Mouse (Mus musculus): ENCODE results near the gene Ccdc57. TPM values are rescaled to one million over a fixed set of nuclear protein-coding genes. Genes with fewer than 3 reads are reported as not detected.

The Ccdc57 gene
- polyA plus RNA-seq, 1 experiment from 2014 or later, result 9.2 TPM

GRCm38 (mm10) chr11:120823956-120824786 lies 108.5 kb downstream of the Ccdc57 start, which contains the start of gene Fasn:
TSS of gene Fasn (minus strand) at chr11:120824547.
- Histone ChIP-seq H3K27me3 (ENCODE audit: control insufficient read depth, insufficient read depth, low read length) (no peaks in the 10 kb centered on the region), H3K4me2 (replicated peaks; ENCODE audit: low read depth, low read length) (peak within 1 kb of the TSS; percentile 96), H3K4me1 (ENCODE audit: control insufficient read depth, insufficient read depth, low read length) (peaks cover 14% of the 10 kb centered on the region), H3K27ac (ENCODE audit: low read depth, low read length) (peak within 1 kb of the TSS; percentile 98), H3K9me3 (ENCODE audit: control insufficient read depth, low read length) (no peaks in the 10 kb centered on the region), H3K36me3 (ENCODE audit: control insufficient read depth, insufficient read depth, low read length) (peaks cover 27% of the 10 kb centered on the region), H3K9ac (ENCODE audit: low read depth, low read length) (peak within 1 kb of the TSS; percentile 93), H3K4me3 (ENCODE audit: low read length) (peak within 1 kb of the TSS; percentile 89)
- peak; percentile 91 for ATAC-seq (ENCODE audit: low FRiP score, low TSS enrichment)
- under 1% methylated on average over 67 of the region's 109 CpGs for WGBS

GRCm38 (mm10) chr11:120823551-120823947 lies 109.1 kb downstream of the Ccdc57 start:
- no peaks in the 10 kb centered on the region for H3K9me3 ChIP-seq (ENCODE audit: control insufficient read depth, low read length)
- no peaks in the 10 kb centered on the region for H3K27me3 ChIP-seq (ENCODE audit: control insufficient read depth, insufficient read depth, low read length)
- H3K4me2 ChIP-seq (replicated peaks; ENCODE audit: low read depth, low read length), result peak overlapping the region; percentile 96
- H3K9ac ChIP-seq (ENCODE audit: low read depth, low read length), result peak overlapping the region; percentile 93
- ATAC-seq (ENCODE audit: low FRiP score, low TSS enrichment), result peak; percentile 37
- H3K36me3 ChIP-seq (ENCODE audit: control insufficient read depth, insufficient read depth, low read length), result peaks cover 33% of the 10 kb centered on the region
- peaks cover 14% of the 10 kb centered on the region for H3K4me1 ChIP-seq (ENCODE audit: control insufficient read depth, insufficient read depth, low read length)
- H3K27ac ChIP-seq (ENCODE audit: low read depth, low read length), result peak overlapping the region; percentile 98
- H3K4me3 ChIP-seq (ENCODE audit: low read length), result peak overlapping the region; percentile 89
- WGBS, result under 1% methylated on average over 40 of the region's 40 CpGs

GRCm38 (mm10) chr11:120822831-120823550 lies 109.7 kb downstream of the Ccdc57 start:
- peak overlapping the region; percentile 96 for H3K4me2 ChIP-seq (replicated peaks; ENCODE audit: low read depth, low read length)
- WGBS, result under 1% methylated on average over 14 of the region's 14 CpGs
- peak overlapping the region; percentile 93 for H3K9ac ChIP-seq (ENCODE audit: low read depth, low read length)
- H3K36me3 ChIP-seq (ENCODE audit: control insufficient read depth, insufficient read depth, low read length), result peaks cover 39% of the 10 kb centered on the region
- no peaks in the 10 kb centered on the region for H3K9me3 ChIP-seq (ENCODE audit: control insufficient read depth, low read length)
- H3K27ac ChIP-seq (ENCODE audit: low read depth, low read length), result peak overlapping the region; percentile 98
- H3K27me3 ChIP-seq (ENCODE audit: control insufficient read depth, insufficient read depth, low read length), result no peaks in the 10 kb centered on the region
- no peak for ATAC-seq (ENCODE audit: low FRiP score, low TSS enrichment)
- peak overlapping the region; percentile 89 for H3K4me3 ChIP-seq (ENCODE audit: low read length)
- H3K4me1 ChIP-seq (ENCODE audit: control insufficient read depth, insufficient read depth, low read length), result peaks cover 14% of the 10 kb centered on the region

GRCm38 (mm10) chr11:120822321-120822720 lies 110.4 kb downstream of the Ccdc57 start:
- Histone ChIP-seq H3K4me1 (ENCODE audit: control insufficient read depth, insufficient read depth, low read length) (peaks cover 14% of the 10 kb centered on the region), H3K27ac (ENCODE audit: low read depth, low read length) (no peak overlapping the region), H3K9me3 (ENCODE audit: control insufficient read depth, low read length) (no peaks in the 10 kb centered on the region), H3K27me3 (ENCODE audit: control insufficient read depth, insufficient read depth, low read length) (no peaks in the 10 kb centered on the region), H3K4me2 (replicated peaks; ENCODE audit: low read depth, low read length) (peak overlapping the region; percentile 96), H3K4me3 (ENCODE audit: low read length) (peak overlapping the region; percentile 89), H3K9ac (ENCODE audit: low read depth, low read length) (peak overlapping the region; percentile 93), H3K36me3 (ENCODE audit: control insufficient read depth, insufficient read depth, low read length) (peaks cover 46% of the 10 kb centered on the region)
- 43% methylated on average over 4 of the region's 4 CpGs for WGBS
- ATAC-seq (ENCODE audit: low FRiP score, low TSS enrichment), result no peak

- no peaks in the 10 kb centered on the region for H3K9me3 ChIP-seq (ENCODE audit: control insufficient read depth, low read length)
- peaks cover 14% of the 10 kb centered on the region for H3K4me1 ChIP-seq (ENCODE audit: control insufficient read depth, insufficient read depth, low read length)
- H3K9ac ChIP-seq (ENCODE audit: low read depth, low read length), result no peak overlapping the region
- no peaks in the 10 kb centered on the region for H3K27me3 ChIP-seq (ENCODE audit: control insufficient read depth, insufficient read depth, low read length)
- H3K27ac ChIP-seq (ENCODE audit: low read depth, low read length), result no peak overlapping the region
- peak overlapping the region; percentile 89; the same call in 1 of the 2 replicates for H3K4me3 ChIP-seq (ENCODE audit: low read length)
- WGBS, result 86% methylated on average over 14 of the region's 14 CpGs
- no peak for ATAC-seq (ENCODE audit: low FRiP score, low TSS enrichment)
- H3K36me3 ChIP-seq (ENCODE audit: control insufficient read depth, insufficient read depth, low read length), result peaks cover 56% of the 10 kb centered on the region
- H3K4me2 ChIP-seq (replicated peaks; ENCODE audit: low read depth, low read length), result peak overlapping the region; percentile 96; the same call in 1 of the 2 replicates
Observed at GRCm38 (mm10) chr11:120821076-120821922, 111.4 kb downstream of the Ccdc57 start.

- H3K9me3 ChIP-seq (ENCODE audit: control insufficient read depth, low read length), result no peaks in the 10 kb centered on the region
- no peak for ATAC-seq (ENCODE audit: low FRiP score, low TSS enrichment)
- no peak overlapping the region for H3K4me2 ChIP-seq (replicated peaks; ENCODE audit: low read depth, low read length)
- H3K36me3 ChIP-seq (ENCODE audit: control insufficient read depth, insufficient read depth, low read length), result peaks cover 64% of the 10 kb centered on the region
- no peak overlapping the region for H3K9ac ChIP-seq (ENCODE audit: low read depth, low read length)
- H3K4me1 ChIP-seq (ENCODE audit: control insufficient read depth, insufficient read depth, low read length), result peaks cover 14% of the 10 kb centered on the region
- H3K27ac ChIP-seq (ENCODE audit: low read depth, low read length), result no peak overlapping the region
- H3K4me3 ChIP-seq (ENCODE audit: low read length), result no peak overlapping the region
- 95% methylated on average over 14 of the region's 14 CpGs for WGBS
- H3K27me3 ChIP-seq (ENCODE audit: control insufficient read depth, insufficient read depth, low read length), result no peaks in the 10 kb centered on the region
Observed at GRCm38 (mm10) chr11:120820546-120820945, 112.1 kb downstream of the Ccdc57 start.

- H3K36me3 ChIP-seq (ENCODE audit: control insufficient read depth, insufficient read depth, low read length), result peaks cover 73% of the 10 kb centered on the region
- peaks cover 14% of the 10 kb centered on the region for H3K4me1 ChIP-seq (ENCODE audit: control insufficient read depth, insufficient read depth, low read length)
- H3K27ac ChIP-seq (ENCODE audit: low read depth, low read length), result no peak overlapping the region
- H3K4me3 ChIP-seq (ENCODE audit: low read length), result no peak overlapping the region
- H3K9me3 ChIP-seq (ENCODE audit: control insufficient read depth, low read length), result no peaks in the 10 kb centered on the region
- H3K9ac ChIP-seq (ENCODE audit: low read depth, low read length), result no peak overlapping the region
- no peak for ATAC-seq (ENCODE audit: low FRiP score, low TSS enrichment)
- 96% methylated on average over 6 of the region's 6 CpGs for WGBS
- H3K4me2 ChIP-seq (replicated peaks; ENCODE audit: low read depth, low read length), result no peak overlapping the region
- H3K27me3 ChIP-seq (ENCODE audit: control insufficient read depth, insufficient read depth, low read length), result no peaks in the 10 kb centered on the region
Observed at GRCm38 (mm10) chr11:120819556-120819955, 113.1 kb downstream of the Ccdc57 start.

GRCm38 (mm10) chr11:120818251-120818650 lies 114.4 kb downstream of the Ccdc57 start:
- Histone ChIP-seq H3K27ac (ENCODE audit: low read depth, low read length) (no peak overlapping the region), H3K4me2 (replicated peaks; ENCODE audit: low read depth, low read length) (no peak overlapping the region), H3K9me3 (ENCODE audit: control insufficient read depth, low read length) (no peaks in the 10 kb centered on the region), H3K9ac (ENCODE audit: low read depth, low read length) (no peak overlapping the region), H3K4me1 (ENCODE audit: control insufficient read depth, insufficient read depth, low read length) (peaks cover 14% of the 10 kb centered on the region), H3K27me3 (ENCODE audit: control insufficient read depth, insufficient read depth, low read length) (no peaks in the 10 kb centered on the region), H3K36me3 (ENCODE audit: control insufficient read depth, insufficient read depth, low read length) (peaks cover 86% of the 10 kb centered on the region), H3K4me3 (ENCODE audit: low read length) (no peak overlapping the region)
- 98% methylated on average over 13 of the region's 13 CpGs for WGBS
- no peak for ATAC-seq (ENCODE audit: low FRiP score, low TSS enrichment)
